Mouse (Mus musculus) left cerebral cortex, postnatal 4 days (tissue): ENCODE results near the gene Ykt6. TPM values are rescaled to one million over a fixed set of nuclear protein-coding genes. Genes with fewer than 3 reads are reported as not detected.
"Not testable (repeated sequence)": the region's sequence is repeated elsewhere in the genome, so short reads cannot be mapped to it uniquely, and the experiment has no call there.

Source experiments
- DNase-seq: peaks from one replicate; pipeline ENCODE4 v3.0.0-alpha.2; 2022
- intact Hi-C: fragments of 180-260 bp; cut with DNase I; formaldehyde crosslinking; loops from one replicate; pipeline ENCODE4 v1.15.1; 2025
- total RNA-seq, 2 experiments: library from RNA; stranded (reverse); gene quantifications; 2 replicates each; pipeline ENCODE4 v1.2.3; 2021

The Ykt6 gene
- total RNA-seq, result 100 to 1,000 TPM; 202 to 213 TPM

DNA sequence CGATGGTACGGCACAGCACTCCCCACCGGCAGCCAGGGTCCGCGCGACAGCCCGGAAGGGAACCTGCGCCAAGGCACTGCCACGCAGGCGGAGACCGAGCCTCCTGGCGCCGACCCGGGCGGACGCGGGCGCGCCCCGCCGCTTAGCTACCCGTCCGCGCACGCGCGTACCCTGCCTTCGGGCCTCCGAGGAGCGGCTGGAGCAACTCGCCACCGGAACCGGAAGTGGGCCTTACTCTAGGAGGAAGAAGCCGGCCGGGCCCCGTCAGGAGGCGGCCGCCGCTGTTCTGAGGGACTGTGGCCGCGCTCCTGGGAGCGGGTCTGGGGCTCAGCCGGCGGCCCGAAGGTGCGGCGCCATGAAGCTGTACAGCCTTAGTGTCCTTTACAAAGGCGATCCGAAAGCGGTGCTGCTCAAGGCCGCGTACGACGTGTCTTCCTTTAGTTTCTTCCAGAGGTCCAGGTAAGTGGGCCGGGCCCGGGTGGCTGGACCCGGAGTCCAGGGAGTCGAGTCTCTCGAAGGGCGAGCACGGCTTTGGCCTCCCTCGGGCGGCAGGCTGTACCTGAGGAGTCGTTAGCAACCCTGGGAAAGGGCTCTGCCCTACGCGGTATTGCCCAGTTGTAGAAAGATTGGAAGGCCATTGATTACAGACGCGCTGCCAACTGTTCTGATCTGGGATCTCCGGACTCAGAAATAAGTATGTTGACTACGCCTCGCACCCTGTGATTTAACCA is at the start of gene Ykt6:
Gene Ykt6 (plus strand): TSS at position 148 of the 731 bp plus-strand sequence.
- DNase-seq, result peak; percentile 97
- intact Hi-C loops, result loop anchor here (10.0 kb wide), 1 partner anchor 71 kb away; no protein-coding TSS in a partner anchor

- DNase-seq, result no peak
- intact Hi-C loops, result no loop called here
Measured at GRCm38 (mm10) chr11:5905778-5906518, 49.5 kb upstream of the Ykt6 start.

DNA sequence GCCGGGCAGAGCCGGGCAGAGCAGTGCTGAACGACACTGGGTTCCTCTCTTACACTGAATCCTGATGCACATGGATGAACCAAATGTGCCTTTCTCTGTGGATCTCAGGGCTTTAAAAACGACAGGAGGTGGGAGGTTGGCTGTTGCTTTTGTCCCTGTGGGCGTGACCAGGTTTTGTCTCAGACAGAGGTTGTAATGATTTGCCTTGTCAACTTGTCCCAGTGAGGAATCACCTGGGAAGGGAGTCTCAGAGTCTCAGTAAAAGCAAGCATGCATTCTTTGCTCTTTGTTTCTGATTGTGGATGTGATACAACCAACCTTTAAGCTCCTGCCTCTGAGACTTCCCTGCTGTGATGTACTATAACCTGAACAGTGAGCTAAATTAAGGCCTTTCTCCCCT is 48.4 kb upstream of the Ykt6 start:
- intact Hi-C loops, result no loop called here
- no peak for DNase-seq

DNA sequence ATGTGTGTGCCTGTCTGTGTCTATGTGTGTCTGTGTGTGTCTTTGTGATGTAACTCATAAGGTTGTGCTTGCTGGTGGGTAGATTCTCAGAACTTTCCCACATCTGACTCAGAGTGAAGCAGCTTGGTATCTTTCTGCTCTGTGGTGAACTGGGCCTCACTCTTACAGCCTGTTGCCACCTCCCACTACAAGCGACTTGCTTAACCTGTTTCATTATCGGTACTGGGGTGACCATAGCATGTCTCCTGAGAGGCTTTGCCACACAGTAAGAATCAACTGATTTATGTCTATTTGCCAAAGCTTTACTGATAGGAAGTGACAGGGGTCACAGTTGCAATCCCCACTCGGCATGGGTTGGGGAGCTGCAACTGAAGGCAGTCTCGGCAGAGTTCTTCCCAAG is 46.9 kb upstream of the Ykt6 start:
- intact Hi-C loops, result no loop called here
- no peak for DNase-seq

DNA sequence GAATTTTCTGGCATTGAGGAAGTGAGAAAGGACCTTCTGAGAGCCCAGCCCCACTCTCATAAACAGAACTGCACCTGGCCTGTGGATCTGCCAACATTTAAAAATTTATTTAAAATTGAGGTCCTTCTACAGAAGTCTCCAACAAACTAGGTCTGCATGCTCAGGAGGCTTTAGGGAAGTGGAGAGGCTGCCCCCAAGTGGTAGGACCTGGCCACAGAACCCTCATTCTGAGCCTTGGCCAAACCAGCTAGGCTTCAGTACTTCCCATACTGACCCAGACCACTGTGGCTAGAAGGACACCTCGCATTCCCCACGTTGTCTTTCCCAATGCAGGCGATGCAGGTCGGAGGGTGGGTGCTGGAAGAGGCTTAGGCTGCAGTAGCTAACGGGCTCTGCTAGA is 42.9 kb upstream of the Ykt6 start:
- peak; percentile 63 for DNase-seq
- intact Hi-C loops, result no loop called here

GRCm38 (mm10) chr11:5913256-5913655 is 42.2 kb upstream of the Ykt6 start:
- intact Hi-C loops, result no loop called here
- DNase-seq, result peak; percentile 40

- intact Hi-C loops, result no loop called here
- no peak for DNase-seq
Measured at GRCm38 (mm10) chr11:5913936-5914335, 41.6 kb upstream of the Ykt6 start.

GRCm38 (mm10) chr11:5914940-5915339 is 40.6 kb upstream of the Ykt6 start:
- intact Hi-C loops, result no loop called here
- DNase-seq, result no peak

- DNase-seq, result no peak
- intact Hi-C loops, result no loop called here
Measured at GRCm38 (mm10) chr11:5915429-5916177, 39.9 kb upstream of the Ykt6 start.

- intact Hi-C loops, result no loop called here
- no peak for DNase-seq
Measured at GRCm38 (mm10) chr11:5916178-5916548, 39.3 kb upstream of the Ykt6 start.

GRCm38 (mm10) chr11:5918111-5918510 is 37.4 kb upstream of the Ykt6 start:
- intact Hi-C loops, result no loop called here
- no peak for DNase-seq

DNA sequence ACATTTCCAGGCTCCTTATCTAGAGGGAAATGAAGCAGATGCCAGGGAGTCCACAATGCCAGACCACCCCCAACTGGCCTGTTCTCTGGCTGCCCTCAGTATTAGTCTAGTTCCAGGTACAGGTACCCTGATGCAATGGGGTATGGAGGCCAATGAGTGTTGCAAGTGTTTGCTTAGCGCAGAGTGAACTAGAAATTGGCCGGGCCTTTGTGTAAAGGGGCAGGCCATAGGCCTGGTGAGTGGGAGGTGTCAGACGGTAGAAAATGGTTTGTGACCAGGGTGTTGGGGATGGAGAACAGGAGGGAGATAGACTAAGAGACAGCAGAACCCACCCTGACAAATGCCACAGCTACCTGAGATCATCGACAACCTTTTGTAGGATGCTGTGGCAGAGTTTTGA is 35.9 kb upstream of the Ykt6 start:
- no peak for DNase-seq
- intact Hi-C loops, result no loop called here

- intact Hi-C loops, result no loop called here
- DNase-seq, result no peak
Measured at GRCm38 (mm10) chr11:5920323-5920960, 35.1 kb upstream of the Ykt6 start.

DNA sequence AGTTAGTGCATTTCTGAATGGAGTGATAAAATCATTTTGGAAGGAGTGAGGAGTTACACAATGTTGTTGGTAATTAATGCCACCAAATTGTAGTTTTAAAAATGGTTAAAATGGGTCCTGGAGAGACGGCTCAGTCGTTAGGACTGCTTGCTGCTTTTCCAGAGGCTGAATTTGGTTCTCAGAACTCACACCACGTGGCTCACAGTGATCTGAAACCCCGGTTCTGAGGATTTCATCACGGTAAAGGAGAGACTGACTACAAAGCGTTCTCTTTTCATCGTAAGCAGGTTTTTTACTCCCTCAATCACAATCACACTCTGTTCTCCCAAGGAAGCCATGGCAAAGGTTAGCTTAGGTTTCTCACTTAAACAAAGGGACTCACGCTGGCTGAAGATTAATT is 30.8 kb upstream of the Ykt6 start:
- DNase-seq, result no peak
- intact Hi-C loops, result no loop called here

- no peak for DNase-seq
- intact Hi-C loops, result no loop called here
Measured at GRCm38 (mm10) chr11:5926696-5927220, 28.7 kb upstream of the Ykt6 start.

- no peak for DNase-seq
- intact Hi-C loops, result no loop called here
Measured at GRCm38 (mm10) chr11:5930578-5930977, 24.9 kb upstream of the Ykt6 start.

DNA sequence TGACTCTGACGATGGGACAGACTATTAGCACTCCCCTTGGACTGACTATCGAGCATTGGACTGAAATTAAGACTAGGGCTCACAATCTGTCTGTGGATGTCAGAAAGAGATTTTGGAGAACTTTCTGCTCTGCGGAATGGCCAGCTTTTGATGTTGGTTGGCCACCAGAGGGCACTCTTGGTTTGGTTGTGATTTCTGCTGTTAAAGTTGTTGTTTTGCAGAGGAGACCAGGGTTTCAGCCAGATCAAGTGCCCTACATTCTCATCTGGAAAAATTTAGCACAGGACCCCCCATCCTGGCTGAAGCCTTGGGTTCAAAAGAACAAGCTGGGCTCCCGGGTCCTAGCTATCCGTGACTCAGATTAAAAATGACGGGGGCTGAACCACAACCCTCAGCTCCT is 23.5 kb upstream of the Ykt6 start:
- peak; percentile 29 for DNase-seq
- intact Hi-C loops, result not testable (repeated sequence)

DNA sequence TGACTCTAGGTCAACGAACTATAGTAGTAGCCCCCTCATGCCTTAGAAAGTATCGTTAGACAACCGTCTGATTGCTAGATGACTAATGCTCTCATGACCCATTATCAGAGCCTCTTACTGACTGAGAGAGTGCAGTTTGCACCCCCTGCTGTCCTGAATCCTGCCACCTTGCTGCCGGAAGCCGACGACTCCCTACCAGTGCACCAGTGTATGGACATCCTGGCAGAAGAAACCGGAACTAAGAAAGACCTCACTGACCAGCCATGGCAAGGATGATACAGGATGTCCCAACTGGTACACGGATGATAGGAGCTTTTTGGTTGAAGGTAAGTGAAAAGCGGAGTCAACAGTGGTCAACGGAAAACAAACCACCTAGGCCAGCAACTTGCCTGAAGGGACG is 21.0 kb upstream of the Ykt6 start:
- intact Hi-C loops, DNase-seq: not testable (repeated sequence)

- intact Hi-C loops, result no loop called here
- no peak for DNase-seq
Measured at GRCm38 (mm10) chr11:5942966-5943365, 12.5 kb upstream of the Ykt6 start.

DNA sequence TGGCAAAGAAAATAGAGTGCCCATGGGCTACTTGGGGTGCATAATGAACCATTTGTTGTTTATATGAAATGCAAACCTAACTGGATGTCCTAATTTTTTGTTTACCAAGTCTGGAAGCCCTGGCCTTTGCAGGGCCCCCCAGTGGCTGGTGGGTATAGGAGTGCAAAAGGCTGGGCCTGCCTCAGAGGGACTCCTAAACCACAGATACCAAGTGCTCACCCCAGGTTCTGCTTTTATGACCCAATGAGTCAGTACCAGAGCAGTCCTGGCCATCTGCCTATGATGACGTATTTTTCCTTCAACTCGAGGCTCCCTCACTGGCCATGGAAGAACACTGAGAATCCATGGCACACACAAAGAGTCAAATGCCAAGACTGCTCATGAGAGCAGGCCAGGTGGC is 10.4 kb upstream of the Ykt6 start:
- DNase-seq, result no peak
- intact Hi-C loops, result no loop called here

- no peak for DNase-seq
- intact Hi-C loops, result no loop called here
Measured at GRCm38 (mm10) chr11:5947796-5948195, 7.7 kb upstream of the Ykt6 start.
